10 mouse cellular contexts compared by ENCODE assay signal in the genomic region with DNA sequence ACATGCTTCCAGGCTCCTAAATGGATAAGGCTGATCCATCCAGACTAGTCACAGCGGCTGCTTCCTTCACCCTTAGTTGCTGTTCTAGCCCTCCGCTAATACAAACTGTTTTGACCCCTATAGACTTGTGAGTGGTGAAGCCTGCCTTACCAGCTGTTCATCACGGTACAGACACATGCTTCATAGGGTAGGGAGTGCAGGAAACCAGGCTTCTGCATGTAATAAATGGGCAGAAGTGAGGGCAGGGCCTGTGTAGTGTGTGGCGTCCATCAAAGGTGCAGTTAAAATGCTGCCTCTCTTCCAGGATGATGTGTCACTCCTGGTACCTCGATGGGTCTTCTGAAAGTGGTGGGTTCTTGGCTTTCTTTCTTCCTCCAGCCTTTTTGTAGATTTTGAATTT. TPM values are rescaled to one million over a fixed set of nuclear protein-coding genes. Genes with fewer than 3 reads are reported as not detected.
DNase-seq lines count a peak whose midpoint lies in the region; ATAC-seq lines count a peak whose summit lies in the region.
"Had no signal": no experiment of that assay in that cellular context is flagged by ENCODE, and none has a peak within 500 bp of the region (broad histone marks: within the 10 kb centered on the region; RNA-seq: fewer than 3 reads in every experiment).

No protein-coding gene starts in this region.

- DNase-seq in heart, adult 11 months: no peak
- no peak for DNase-seq in embryonic facial prominence, embryonic 10.5 days (ENCODE audit: low spot score)
- DNase-seq in hindbrain, embryonic 11.5 days (ENCODE audit: low spot score): no peak
- no peak for DNase-seq in right cerebral cortex, adult 2 months (ENCODE audit: low spot score in 2 of 2)
- DNase-seq in adrenal gland, postnatal 25 days: no peak

- WGBS in heart, embryonic 14.5 days: 54% methylated on average over 5 of the region's 5 CpGs
- 54% methylated on average over 5 of the region's 5 CpGs for WGBS in embryonic facial prominence, embryonic 10.5 days
- 45% methylated on average over 5 of the region's 5 CpGs for WGBS in hindbrain, embryonic 11.5 days
- WGBS in midbrain, embryonic 15.5 days: 46% methylated on average over 5 of the region's 5 CpGs

- H3K9me3 ChIP-seq in heart, embryonic 14.5 days (ENCODE audit: control insufficient read depth, low read length): no peaks in the 10 kb centered on the region
- H3K9me3 ChIP-seq in embryonic facial prominence, embryonic 10.5 days: no peaks in the 10 kb centered on the region
- no peaks in the 10 kb centered on the region for H3K9me3 ChIP-seq in hindbrain, embryonic 11.5 days (ENCODE audit: control insufficient read depth, low read length)
- no peaks in the 10 kb centered on the region for H3K9me3 ChIP-seq in midbrain, embryonic 15.5 days
- H3K9me3 ChIP-seq: liver, embryonic 15.5 days had no signal

- H3K4me1 ChIP-seq in heart, embryonic 14.5 days (ENCODE audit: control insufficient read depth in 2 of 2, insufficient read depth in 2 of 2, low read length in 2 of 2): peaks cover 30 to 38% of the 10 kb centered on the region in 2 experiments
- peaks cover 39% of the 10 kb centered on the region for H3K4me1 ChIP-seq in embryonic facial prominence, embryonic 10.5 days
- H3K4me1 ChIP-seq in hindbrain, embryonic 11.5 days (replicated peaks; ENCODE audit: control insufficient read depth, insufficient read depth, low read length): 0 out of 2 replicates have a peak, but pooled peaks cover 3% of the 10 kb centered on the region
- peaks cover 17% of the 10 kb centered on the region for H3K4me1 ChIP-seq in midbrain, embryonic 15.5 days

- H3K9ac ChIP-seq in heart, embryonic 14.5 days (ENCODE audit: low read length): peak overlapping the region; percentile 62
- peak overlapping the region; percentile 46; the same call in 1 of the 2 replicates for H3K9ac ChIP-seq in hindbrain, embryonic 11.5 days (ENCODE audit: low read depth, low read length)
- 0 out of 2 replicates have a peak overlapping the region, but pooled peaks have one; percentile 15 for H3K9ac ChIP-seq in midbrain, embryonic 15.5 days
- H3K9ac ChIP-seq: liver, embryonic 15.5 days had no signal

- H3K4me2 ChIP-seq in heart, embryonic 14.5 days (ENCODE audit: low read length): no peak overlapping the region
- no peak overlapping the region for H3K4me2 ChIP-seq in hindbrain, embryonic 11.5 days (replicated peaks; ENCODE audit: low read depth, low read length)
- no peak overlapping the region for H3K4me2 ChIP-seq in midbrain, embryonic 15.5 days
- H3K4me2 ChIP-seq: liver, embryonic 15.5 days had no signal

- no peaks in the 10 kb centered on the region for H3K27me3 ChIP-seq in heart, embryonic 14.5 days (ENCODE audit: control insufficient read depth, insufficient read depth, low read length)
- H3K27me3 ChIP-seq in embryonic facial prominence, embryonic 10.5 days (replicated peaks; ENCODE audit: low read depth, poor library complexity, severe bottlenecking): peaks cover 6% of the 10 kb centered on the region
- no peaks in the 10 kb centered on the region for H3K27me3 ChIP-seq in hindbrain, embryonic 11.5 days (ENCODE audit: control insufficient read depth, insufficient read depth, low read length)
- H3K27me3 ChIP-seq in midbrain, embryonic 15.5 days (replicated peaks): no peaks in the 10 kb centered on the region
- H3K27me3 ChIP-seq: CH12.LX had no signal

- H3K36me3 ChIP-seq in heart, embryonic 14.5 days (ENCODE audit: control insufficient read depth, insufficient read depth, low read length): peaks cover 39% of the 10 kb centered on the region
- H3K36me3 ChIP-seq in embryonic facial prominence, embryonic 10.5 days (replicated peaks): peaks cover 14% of the 10 kb centered on the region
- H3K36me3 ChIP-seq in hindbrain, embryonic 11.5 days (ENCODE audit: control insufficient read depth, insufficient read depth, low read length): no peaks in the 10 kb centered on the region
- peaks cover 20% of the 10 kb centered on the region for H3K36me3 ChIP-seq in midbrain, embryonic 15.5 days (replicated peaks)
- H3K36me3 ChIP-seq: liver, embryonic 15.5 days had no signal

- H3K4me3 ChIP-seq in heart, embryonic 14.5 days (ENCODE audit: control insufficient read depth in 1 of 2, insufficient read depth in 1 of 2, low read depth in 1 of 2, low read length in 2 of 2): no peak overlapping the region
- H3K4me3 ChIP-seq in embryonic facial prominence, embryonic 10.5 days: no peak overlapping the region
- H3K4me3 ChIP-seq in hindbrain, embryonic 11.5 days (ENCODE audit: low read depth, low read length): no peak overlapping the region
- H3K4me3 ChIP-seq in midbrain, embryonic 15.5 days: no peak overlapping the region
- H3K4me3 ChIP-seq: liver, embryonic 15.5 days had no signal

- H3K27ac ChIP-seq in heart, embryonic 14.5 days (replicated peaks in 1 of 2; ENCODE audit: control insufficient read depth in 1 of 2, insufficient read depth in 1 of 2, low read depth in 2 of 2, low read length in 2 of 2): peak overlapping the region; percentile 75 to 85
- H3K27ac ChIP-seq in embryonic facial prominence, embryonic 10.5 days (replicated peaks): peak overlapping the region; percentile 88
- H3K27ac ChIP-seq in hindbrain, embryonic 11.5 days (ENCODE audit: low read depth, low read length): peak overlapping the region; percentile 74
- peak overlapping the region; percentile 65 for H3K27ac ChIP-seq in midbrain, embryonic 15.5 days
- H3K27ac ChIP-seq: liver, embryonic 15.5 days had no signal

- ATAC-seq in heart, embryonic 14.5 days (ENCODE audit: insufficient number of reproducible peaks, insufficient read depth, low FRiP score, low read depth): no peak
- ATAC-seq in hindbrain, embryonic 11.5 days (ENCODE audit: low FRiP score): no peak; the same call in 1 of the 2 replicates
- no peak; the same call in 1 of the 2 replicates for ATAC-seq in midbrain, embryonic 15.5 days (replicated peaks)
- no peak for ATAC-seq in erythroblast, adult 5-6 weeks (replicated peaks; ENCODE audit: low FRiP score, poor library complexity, severe bottlenecking)

RNA-seq across cellular contexts. Expression of a gene that starts 7.8 kb away (rescaled TPM):
- polyA plus RNA-seq in heart, embryonic 14.5 days (2014; fragmentation: Nextera tagmentation; extraction: Ambion mirVana): 32.2 TPM in 2 replicates
- polyA plus RNA-seq in embryonic facial prominence, embryonic 10.5 days (2016; fragmentation: Nextera tagmentation; extraction: Ambion mirVana): 7.3 and 11.2 TPM in 2 replicates
- 11.5 and 12.0 TPM in 2 replicates for polyA plus RNA-seq in hindbrain, embryonic 11.5 days (2014; fragmentation: Nextera tagmentation; extraction: Ambion mirVana)
- 26.5 and 26.6 TPM in 2 replicates for polyA plus RNA-seq in midbrain, embryonic 15.5 days (2015; fragmentation: Nextera tagmentation; extraction: Ambion mirVana)
- 0.77 and 2.9 TPM in 2 replicates for total RNA-seq in erythroblast, adult 5-6 weeks (2015; ENCODE audit: low replicate concordance)
- total RNA-seq in erythroblast, adult 5-6 weeks (2017; ENCODE audit: low replicate concordance): 3.5 and 3.8 TPM in 2 replicates
- total RNA-seq in adrenal gland, postnatal 25 days (2021): 13.1 and 18.5 TPM in 2 replicates

RNA-seq across cellular contexts. Expression of a gene that starts 49.3 kb away (rescaled TPM):
- polyA plus RNA-seq in heart, embryonic 14.5 days (2014; fragmentation: Nextera tagmentation; extraction: Ambion mirVana): 23.7 and 26.2 TPM in 2 replicates
- 91.5 and 96.8 TPM in 2 replicates for polyA plus RNA-seq in embryonic facial prominence, embryonic 10.5 days (2016; fragmentation: Nextera tagmentation; extraction: Ambion mirVana)
- 91.2 and 97.0 TPM in 2 replicates for polyA plus RNA-seq in hindbrain, embryonic 11.5 days (2014; fragmentation: Nextera tagmentation; extraction: Ambion mirVana)
- 60.9 and 63.2 TPM in 2 replicates for polyA plus RNA-seq in midbrain, embryonic 15.5 days (2015; fragmentation: Nextera tagmentation; extraction: Ambion mirVana)
- 18.0 and 18.6 TPM in 2 replicates for total RNA-seq in erythroblast, adult 5-6 weeks (2015; ENCODE audit: low replicate concordance)
- 13.5 and 22.2 TPM in 2 replicates for total RNA-seq in erythroblast, adult 5-6 weeks (2017; ENCODE audit: low replicate concordance)
- total RNA-seq in adrenal gland, postnatal 25 days (2021): 33.2 and 51.0 TPM in 2 replicates
